Mouse (Mus musculus): ENCODE data around the gene Hoxd10. TPM values are rescaled to one million over a fixed set of nuclear protein-coding genes. Genes with fewer than 3 reads are reported as not detected.

Gene Hoxd10
- total RNA-seq, 4 experiments from 2014 or later = not detected

DNA sequence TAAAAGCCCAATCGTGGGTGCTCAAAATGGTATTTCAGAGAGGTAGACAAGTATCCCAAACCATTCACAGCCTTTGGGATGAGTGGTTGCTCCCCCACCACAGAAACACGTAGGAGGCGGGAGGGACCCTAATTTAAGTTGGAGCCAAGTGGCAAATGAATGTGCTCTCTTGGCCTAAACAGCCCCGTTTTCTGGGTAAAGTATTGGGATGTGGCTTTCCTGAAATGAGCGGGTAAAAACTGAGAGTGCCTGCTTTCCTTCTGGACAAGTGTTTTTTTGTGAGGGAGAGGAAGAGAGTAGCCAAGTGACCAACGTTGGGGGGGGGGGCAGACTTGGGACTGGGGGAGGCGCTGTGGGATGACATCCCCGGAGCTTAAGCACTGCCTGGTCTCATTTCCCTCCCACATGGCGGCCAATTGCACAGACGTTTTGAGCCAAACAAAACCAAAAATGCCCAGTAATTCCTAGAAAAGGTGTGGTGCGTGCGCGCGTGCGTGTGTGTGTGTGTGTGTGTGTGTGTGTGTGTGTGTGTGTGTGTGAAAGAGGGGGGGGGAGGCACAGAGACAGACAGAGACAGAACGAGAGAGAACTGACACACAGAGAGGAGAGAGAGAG lies 19.3 kb downstream of the Hoxd10 start:
- DNase-seq = no peak

DNA sequence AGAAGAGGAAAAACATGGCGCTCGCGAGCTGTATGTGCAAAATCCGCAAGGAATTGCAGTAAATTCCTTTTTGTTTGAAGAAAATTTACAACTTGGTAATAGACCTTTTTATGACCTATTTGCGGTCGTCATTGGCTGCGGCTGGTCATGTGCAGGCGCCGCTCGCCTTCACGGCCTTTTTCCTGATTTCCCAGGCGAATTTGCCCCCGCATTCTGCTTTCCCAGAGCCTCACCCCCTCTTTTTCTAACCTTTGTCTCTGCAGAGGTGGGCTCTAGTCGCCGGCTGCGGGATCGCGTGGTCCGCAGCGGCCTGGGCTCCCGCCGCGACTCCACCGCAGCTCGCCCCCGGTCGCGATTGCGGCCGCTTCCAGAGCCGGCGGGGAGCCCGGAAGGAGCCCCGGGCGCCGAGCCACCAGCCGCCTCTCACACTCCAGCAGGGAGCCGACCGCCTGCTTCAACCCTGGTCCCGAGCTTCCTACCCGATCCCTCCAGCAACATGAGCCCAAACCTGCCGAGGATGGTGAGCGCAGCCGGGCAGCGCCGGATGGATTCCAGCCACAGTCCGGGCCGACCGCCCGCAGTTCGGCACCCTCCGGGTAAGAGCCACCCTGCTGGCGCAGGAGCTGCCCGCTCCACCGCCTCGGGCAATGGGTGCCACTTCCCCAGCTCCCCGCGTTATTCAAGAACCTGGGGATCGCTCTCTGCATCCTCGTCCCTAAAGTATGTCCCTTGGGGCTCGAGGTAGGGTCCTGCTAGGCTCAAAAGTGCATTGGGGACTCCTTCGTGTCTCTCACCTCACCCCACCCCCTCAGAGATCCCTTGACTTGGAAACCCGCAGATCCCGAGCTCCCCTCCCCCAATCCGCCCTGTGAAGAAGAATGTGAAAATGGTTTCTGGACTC lies 20.2 kb downstream of the Hoxd10 start, which contains the start of the genes Hoxd3 and Hoxd4:
Gene Hoxd3, plus strand, starts transcription at position 207 of the 901 bp plus-strand sequence.
Gene Hoxd4, plus strand, starts transcription at position 209 of the 901 bp plus-strand sequence.
- peak; percentile 55 for DNase-seq

DNA sequence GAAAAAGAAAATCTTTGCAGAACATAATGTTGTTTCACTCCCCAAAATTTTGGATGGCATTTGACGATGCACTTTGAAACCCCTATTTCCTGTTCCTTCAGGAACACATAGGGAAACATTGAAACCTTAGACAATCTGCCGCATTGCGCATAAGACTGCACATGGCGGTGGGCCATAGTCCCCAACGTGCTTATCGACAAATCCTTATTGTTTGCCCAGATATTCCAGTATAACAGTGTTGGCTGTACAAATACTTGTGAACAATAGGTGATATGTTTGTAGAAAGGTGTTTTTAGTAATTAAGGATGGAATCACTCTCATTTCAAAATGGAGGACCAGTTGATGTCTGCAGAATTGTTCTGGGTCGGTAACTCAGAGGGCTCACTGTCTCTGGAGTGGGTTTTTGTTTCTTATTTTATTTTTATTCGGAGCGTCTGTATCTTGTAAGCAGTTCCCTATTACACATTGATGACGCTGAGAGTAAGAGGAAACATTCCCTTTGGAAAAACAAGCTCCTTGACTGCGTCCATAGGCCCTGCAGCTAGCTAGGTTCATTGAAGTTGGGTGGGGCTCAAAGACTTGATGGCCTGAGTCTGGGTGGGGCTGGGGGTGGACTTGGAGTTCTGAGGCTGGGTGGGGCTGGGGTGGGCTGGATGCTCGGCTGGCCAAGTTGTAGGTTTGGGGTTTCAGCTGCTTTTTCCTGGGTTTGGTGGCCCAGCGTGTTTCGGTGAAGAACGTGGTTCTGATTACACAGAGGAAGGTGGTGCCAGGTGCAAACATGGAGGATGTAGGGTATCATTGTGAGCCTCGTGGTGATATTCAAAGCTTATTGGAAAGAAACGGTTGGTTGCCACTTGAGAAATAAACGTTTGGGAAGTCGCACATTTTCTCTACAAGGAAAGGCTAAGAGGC lies 21.8 kb downstream of the Hoxd10 start:
- no peak for DNase-seq

DNA sequence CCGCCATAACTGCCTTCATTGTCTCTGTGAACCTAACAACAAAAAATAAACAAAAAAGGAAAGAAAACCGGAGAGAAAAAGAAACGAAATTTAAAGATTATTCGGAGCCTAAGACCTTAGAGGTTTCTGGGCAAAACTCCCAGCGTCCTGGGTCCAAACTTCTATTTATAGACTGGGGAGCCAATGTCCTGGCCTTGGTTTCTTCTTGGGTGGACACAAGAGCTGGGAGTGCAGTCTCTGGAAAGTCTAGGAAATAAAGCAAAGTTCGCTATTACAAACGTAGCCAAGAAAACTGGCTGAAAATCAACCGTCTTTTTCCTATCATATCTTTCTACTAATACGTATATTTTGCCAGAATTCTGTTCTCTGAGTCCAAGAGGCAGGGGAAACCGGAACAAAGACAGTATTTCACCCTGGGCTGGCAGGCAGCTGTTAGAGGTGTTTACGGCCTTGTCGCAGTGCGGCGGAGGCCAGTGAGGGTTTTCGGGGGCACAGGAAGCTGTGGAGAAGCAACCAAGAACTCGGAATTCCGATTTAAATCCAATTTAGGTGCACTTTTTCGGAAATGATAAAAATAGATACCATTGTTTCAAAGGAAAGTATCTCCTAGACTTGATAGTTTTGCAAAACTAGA lies 22.5 kb downstream of the Hoxd10 start:
- DNase-seq = no peak

DNA sequence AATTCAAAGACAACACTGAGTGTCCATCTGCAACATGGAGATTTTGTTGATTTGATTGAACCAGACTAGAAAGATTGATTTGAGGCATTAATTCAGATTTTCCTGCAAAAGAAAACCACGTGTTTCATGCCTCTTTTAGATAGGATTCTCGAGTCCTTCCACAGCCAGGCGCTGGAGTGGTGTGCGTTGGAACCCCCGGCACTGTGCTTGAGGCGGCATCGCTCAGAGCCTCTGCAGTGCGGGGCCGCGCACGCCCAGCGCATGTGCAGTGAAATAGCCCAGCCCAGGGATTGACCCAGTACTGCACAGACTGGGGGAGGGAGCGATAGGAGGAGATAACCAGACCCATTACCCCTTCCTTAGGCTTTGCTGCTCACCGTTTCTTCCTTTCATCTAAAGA lies 23.2 kb downstream of the Hoxd10 start:
- DNase-seq = peak; percentile 45

DNA sequence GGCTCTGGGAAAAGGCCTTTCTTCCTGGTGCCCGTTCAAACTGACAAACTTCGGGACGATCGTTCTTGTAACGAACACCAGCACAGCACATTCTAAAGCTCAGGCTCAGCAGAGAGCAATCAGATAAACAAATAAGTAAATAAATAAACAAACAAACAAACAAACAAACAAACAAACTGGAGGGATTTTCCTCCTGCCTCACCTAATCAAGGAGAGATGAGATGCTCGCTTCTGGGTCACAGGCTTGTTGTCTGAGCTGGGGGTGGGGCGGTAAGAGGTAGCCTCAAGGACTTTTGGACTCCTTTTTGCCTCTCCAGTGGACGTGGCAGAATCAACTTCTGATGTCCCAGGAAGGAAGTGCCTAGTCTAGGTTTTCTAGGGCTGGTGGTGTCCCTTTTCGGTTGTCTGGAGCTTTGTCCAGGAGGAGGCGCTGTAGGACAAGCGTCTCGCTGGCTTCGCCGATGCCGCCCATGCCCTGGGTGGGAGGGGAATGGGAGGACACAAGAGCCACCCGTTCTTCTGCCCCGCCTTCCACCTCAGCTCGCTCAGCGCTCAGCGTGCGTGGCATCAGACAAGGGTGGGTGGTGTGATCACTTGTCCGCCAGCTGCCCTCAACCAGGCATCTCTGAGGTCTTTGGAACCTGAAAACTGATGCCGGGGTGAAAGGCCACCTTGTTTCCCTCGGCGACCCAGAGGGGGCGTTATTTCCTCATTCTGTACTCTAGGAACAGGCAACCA lies 23.9 kb downstream of the Hoxd10 start:
- DNase-seq = peak; percentile 88

DNA sequence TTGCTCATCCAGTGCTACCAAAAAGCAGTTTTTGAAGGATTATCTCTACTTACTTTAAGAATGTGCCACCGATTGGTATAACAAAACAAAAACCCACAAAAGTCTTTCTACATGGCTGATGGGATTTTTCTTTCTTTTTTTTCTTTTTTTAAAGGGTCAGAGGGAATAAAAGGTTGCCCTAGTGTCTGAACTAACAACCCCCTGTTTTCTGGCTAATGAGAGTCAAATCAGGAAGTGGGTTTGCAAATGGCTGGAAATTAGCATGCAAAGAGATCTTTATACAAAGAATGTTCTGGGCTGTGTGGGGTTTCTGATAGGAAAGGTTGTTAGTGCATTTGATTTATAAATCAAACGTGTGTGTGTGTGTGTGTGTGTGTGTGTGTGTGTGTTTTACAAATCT lies 28.7 kb downstream of the Hoxd10 start:
- DNase-seq = no peak

DNA sequence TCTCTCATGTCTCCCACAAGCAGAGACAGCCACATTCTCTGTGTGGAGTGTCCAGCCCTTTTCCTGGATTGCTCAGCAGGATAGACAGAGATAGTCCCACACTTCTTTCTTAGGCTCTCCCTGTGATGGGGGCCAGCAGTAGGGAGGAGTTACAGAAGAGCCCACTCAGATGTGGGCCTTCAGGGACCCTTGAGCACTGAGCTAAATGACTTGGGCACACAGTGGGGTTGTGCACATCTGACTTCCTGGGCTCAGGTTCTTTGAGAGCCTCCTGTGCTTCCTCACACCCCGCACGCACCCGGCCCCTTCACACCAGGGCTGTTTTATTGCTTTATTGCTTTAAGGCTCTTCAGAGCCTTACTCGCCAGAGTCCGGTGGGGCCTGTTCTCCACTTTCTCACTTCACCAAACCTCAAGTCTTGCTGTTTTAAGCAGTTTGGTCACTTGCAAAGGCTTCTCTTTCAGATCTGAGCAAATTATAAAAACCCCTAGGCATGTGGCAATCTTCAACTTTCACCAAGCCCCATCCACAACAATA lies 29.3 kb downstream of the Hoxd10 start:
- DNase-seq = no peak

DNA sequence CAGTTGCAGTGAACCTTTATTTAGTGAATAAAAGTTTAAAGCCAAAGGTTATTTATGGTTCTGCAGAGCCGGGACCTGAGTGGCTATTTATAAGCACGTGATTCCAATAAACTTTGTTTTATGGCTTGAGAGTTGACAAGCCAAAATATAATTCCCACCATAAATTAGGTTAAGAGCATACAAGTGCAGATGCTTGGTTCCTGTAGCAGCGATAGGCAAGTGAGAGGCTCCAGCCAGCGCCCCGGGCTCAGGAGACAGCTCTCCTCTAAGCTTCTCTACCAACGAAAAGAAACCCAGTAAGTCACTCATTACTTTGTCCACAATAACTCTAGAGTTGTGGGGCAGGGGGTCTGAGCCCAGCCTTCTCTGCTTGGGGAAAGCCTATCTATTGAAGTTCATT lies 30.2 kb downstream of the Hoxd10 start:
- no peak for DNase-seq

DNA sequence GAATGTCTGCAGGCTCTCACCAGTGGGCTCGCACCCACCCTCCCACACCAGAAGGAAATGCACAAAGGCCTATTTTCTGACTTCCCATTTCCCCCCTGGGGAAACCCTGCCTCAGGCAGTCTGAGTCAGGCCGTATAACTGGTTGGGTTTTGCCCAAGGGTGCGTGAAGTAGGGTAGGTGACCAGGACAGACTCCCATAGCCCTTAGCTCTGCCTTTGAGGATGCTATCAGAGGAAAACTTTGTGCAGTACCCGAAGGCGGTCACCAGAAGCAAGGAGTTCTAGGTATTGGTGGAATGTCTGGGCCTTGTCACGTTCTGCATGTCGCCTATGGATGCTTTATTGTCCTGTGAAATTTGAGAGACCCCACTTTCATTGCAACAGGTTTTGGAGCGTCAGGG lies 31.2 kb downstream of the Hoxd10 start:
- no peak for DNase-seq

DNA sequence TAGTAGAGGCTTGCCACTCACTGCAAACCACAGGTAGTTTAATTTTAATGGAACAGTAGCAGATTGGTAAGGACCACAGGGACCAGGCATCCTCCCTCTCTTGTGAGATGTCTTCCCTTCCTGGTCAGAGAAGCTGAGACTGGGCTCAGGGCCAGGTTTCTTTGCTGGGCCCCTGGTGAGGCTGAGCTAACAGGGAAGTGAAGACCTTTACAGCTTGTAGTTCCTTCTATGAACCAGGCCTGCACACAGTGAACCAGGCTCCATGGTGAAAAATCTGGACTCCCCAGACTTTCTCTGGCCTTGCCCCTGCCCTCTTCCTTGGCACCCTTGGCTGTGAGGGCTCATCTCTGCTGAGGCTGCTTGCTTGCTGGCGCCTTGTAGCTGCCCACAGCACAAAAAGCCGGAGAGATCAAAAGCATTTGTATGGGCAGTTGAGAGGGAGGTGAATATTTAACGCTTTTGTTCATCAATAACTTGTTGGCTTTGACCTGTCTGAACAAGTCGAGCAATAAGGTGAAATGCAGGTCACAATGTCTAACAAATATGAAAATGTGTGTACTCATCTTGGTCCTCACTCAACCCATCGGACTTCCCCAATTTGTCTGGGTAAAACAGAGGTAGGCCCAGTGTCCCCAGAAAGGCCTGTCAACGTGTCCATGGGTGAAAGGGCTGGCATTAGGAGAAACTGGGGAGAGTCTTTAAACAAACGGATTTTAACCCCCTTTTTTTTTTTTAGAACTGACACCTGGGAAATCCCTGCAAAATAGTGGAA lies 32.7 kb downstream of the Hoxd10 start:
- DNase-seq = no peak

DNA sequence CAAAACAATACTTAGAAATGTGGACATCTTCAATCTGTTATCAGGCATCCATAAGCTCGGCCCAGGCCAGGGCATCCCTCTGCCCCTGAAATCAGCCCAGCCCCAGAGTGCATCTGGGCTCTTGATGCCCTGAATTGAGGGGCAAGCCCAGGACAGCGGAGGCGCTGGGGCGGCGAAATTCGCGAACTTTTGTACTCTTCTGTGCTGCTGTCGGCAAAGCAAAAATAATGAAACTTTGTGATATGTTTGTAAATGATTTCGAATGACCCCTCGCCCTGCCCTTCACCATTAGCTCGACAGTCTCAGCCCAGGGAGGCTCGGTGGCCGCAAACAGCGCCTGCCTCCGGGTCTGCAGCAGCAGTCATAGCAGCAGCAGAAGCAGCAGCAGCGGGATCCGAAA lies 33.4 kb downstream of the Hoxd10 start:
- DNase-seq = no peak

DNA sequence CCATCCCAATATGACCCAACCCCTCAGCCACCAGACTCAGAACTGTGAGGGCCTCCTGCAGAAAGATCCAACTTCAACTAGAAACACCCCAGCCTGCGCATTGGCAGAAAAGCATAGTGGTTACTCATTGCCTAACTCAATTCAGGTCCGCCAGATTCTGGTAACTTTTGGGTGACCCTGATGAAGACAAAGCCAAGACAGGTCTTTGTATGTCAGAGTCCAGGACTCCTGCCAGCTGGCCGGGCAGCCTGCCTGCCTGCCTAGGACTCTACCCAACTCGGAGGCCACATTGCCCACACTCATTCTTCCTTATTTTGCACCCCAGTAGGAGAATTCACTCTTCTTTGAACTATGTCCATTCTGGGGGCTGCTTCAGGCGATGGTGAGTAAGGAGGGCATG lies 34.8 kb downstream of the Hoxd10 start, which contains the start of gene Gm28230:
Gene Gm28230, plus strand, starts transcription at position 178 of the 400 bp plus-strand sequence.
- no peak for DNase-seq

DNA sequence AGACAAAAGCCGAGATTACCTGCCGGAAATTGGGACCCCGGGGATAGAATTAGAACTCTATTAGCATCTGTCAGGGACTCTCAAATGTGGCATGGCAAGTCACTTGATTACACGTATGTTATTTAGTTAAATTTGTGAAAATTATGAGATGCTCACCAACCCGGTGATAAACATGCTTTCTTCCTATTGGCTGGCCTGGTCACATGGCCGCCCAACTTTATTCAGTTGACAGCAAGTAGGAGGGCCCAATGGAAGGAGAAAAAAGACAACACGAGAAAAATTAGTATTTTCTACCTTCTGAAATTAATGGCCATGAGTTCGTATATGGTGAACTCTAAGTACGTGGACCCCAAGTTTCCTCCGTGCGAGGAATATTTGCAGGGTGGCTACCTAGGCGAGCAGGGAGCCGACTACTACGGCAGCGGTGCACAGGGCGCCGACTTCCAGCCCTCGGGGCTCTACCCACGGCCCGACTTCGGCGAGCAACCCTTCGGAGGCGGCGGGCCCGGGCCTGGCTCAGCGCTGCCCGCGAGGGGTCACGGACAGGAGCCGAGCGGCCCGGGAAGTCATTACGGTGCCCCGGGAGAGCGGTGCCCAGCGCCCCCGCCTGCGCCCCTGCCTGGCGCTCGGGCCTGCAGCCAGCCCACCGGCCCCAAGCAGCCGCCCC lies 35.4 kb downstream of the Hoxd10 start:
- DNase-seq = no peak

DNA sequence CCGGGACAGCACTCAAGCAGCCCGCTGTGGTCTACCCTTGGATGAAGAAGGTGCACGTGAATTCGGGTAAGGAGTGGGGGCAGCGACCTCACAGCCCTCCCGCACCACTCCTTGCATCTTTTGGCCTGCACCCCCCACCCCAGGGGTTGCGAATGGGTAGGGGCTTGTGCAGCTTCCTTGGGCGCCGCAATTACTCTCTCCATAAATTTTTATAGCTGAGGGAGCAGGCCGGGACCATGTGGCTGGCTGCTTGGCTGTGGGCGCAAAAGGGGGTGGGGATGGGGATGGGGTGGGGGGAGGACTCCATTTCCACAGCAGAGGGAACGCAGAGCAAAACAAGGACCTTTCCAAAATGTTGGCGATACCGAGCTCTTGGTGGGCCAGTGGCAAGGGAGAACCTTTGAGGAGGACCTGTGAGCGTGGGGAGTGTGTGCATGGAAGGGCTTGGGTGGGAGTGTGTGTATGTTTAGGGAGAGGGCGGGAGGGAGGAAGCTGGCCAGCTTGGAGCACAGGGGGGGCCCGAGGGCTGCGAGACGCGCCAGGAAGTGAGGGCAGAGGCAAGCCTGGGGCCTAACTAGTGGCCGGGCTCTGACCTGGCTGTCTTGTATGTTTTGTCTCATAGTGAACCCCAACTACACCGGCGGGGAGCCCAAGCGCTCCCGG lies 36.0 kb downstream of the Hoxd10 start:
- DNase-seq = no peak

DNA sequence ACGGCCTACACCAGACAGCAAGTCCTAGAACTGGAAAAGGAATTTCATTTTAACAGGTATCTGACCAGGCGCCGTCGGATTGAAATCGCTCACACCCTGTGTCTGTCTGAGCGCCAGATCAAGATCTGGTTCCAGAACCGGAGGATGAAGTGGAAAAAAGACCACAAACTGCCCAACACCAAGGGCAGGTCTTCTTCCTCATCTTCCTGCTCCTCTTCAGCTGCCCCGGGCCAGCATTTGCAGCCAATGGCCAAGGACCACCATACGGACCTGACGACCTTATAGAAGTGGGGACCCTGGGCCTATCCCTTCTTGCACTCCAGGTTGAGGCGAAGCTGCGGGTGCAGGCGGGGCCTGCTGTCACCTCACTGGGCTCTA lies 36.6 kb downstream of the Hoxd10 start:
- no peak for DNase-seq

DNA sequence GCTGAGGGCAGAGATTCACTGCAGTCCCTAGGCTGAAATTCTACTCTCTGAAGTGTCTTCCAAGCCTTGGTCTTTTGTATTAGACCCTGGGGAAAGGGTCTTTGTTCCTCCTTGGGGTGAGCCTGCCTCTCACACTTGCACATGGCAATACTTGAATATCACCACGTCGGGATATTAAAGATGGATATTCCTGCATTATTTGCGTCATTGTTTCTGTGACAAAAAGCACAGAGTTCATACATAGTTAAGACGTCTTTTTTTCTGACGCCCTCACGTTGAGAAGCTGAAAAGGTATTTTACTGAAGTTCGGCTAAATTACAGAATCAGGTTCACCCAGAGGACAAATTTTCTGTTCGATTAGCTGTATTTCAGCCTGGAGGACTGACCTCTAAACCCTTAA lies 38.6 kb downstream of the Hoxd10 start:
- DNase-seq = no peak

DNA sequence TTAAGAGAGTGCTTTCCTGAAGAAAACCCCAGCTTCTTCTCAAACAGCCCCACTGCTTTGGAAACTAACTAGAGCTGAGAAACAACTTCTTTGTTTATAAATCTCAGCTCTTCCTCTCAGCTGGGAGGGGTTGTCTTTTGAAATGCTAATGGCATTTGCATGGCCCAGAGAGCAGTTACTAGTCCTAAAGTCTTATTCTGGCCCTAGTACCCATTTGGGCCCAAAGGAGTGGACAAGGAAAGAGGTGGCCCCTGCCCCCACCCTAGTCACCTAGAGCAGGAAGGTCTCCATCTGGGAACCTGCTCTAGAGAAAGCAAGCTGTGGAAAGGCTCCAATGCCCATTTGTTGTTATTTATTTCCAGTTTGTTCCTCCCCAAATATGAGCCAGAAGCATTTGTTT lies 39.3 kb downstream of the Hoxd10 start:
- DNase-seq = no peak

DNA sequence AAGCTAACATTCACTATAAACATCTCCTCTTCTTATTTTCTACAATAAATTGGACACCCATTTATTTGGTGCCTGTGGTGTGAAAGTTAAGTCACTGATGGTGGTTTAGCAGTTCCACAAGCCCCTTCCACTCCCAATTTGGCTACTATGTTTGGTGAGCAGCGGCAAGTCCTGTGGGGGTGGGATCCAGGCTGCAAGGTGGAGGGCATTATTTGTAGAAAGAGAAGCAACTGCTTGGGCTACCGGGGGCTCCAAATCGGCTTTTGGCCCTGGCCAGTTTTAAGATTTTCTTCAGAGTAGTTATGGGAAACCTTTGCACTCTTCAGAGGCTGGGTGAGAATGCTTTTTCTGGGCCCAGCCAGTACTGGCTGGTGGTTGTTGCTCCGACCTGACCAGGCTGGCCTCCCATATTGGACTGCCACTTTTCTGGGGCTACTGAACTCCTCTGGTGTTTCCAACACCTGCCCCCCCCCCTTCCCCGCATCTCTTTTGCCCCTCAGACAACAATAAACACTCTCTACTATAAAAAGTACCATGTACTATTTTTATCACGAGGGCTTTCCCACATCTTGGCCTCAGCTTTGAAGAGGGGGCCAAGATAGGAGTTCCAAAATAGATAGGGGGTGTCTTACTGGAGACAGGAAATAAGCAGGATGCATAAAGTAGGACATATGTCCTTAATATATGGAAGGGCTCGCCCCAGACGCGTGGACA lies 40.2 kb downstream of the Hoxd10 start:
- no peak for DNase-seq
